Comparison of ENCODE assay signal across 16 mouse cellular contexts in the genomic region with DNA sequence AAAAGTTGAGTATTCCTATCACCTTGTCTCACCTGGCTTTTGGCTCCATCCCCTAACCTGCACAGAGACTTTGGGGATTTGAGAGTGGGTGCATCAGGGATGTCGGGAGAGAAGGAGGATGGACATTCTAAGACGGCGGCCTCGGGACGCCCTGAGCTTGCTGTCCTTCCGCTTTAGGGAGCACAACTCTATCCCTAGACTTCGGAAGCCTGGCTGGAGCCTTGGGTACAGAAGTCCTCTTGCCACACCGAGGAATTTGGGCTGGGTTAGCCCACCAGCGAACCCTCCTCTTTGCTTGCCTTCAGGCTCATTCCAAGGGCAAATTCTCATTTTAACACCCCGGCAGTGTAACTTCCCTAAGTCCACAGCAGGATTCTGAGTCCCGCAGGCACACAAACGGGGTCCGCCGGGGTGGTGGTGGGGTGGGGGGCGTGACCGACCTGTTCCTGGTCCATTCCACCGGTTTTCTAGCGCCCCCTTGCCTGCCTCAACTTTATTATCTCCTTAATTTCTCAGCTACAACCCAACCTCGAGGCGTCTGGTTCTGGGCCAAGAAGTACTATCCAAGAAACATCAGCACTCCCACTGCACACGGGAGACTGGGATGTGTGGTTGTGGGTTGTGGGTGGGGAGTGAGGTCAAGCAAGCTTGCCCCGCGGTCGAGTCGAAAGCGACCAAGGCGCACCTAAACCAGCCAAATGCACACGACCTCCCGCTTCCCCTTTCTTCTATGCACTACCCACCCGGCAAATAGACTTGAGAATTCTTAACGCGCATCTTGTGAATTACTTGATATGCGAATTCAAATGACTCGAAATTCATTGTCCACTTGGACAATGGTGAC. TPM values are rescaled to one million over a fixed set of nuclear protein-coding genes. Genes with fewer than 3 reads are reported as not detected.
DNase-seq lines count a peak whose midpoint lies in the region; ATAC-seq and TF ChIP-seq lines count a peak whose summit lies in the region.
"Had no signal": no experiment of that assay in that cellular context is flagged by ENCODE, and none has a peak within 500 bp of the region (broad histone marks: within the 10 kb centered on the region; RNA-seq: fewer than 3 reads in every experiment).

No protein-coding gene starts in this region.

- no peaks in the 10 kb centered on the region for H3K36me3 ChIP-seq in E14TG2a.4 (ENCODE audit: insufficient read depth, low read length)
- no peaks in the 10 kb centered on the region for H3K36me3 ChIP-seq in forebrain, embryonic 13.5 days (ENCODE audit: poor library complexity, severe bottlenecking)
- H3K36me3 ChIP-seq: G1E; neural tube, embryonic 13.5 days had no signal

- H3K4me2 ChIP-seq in forebrain, embryonic 13.5 days, result peak overlapping the region; percentile 1; the same call in 1 of the 2 replicates

- no peak for ATAC-seq in forebrain, embryonic 13.5 days
- peak; percentile 56 for ATAC-seq in megakaryocyte progenitor cell, adult 5-6 weeks (replicated peaks; ENCODE audit: poor library complexity)
- ATAC-seq in megakaryocyte, adult 5-6 weeks (ENCODE audit: poor library complexity, severe bottlenecking), result no peak
- ATAC-seq: lung, postnatal 0 days had no signal

- 0 out of 2 replicates have a peak, but pooled peaks cover 4% of the 10 kb centered on the region for H3K9me3 ChIP-seq in E14TG2a.4 (ENCODE audit: low read length)
- H3K9me3 ChIP-seq in forebrain, embryonic 13.5 days (replicated peaks), result no peaks in the 10 kb centered on the region
- H3K9me3 ChIP-seq: neural tube, embryonic 13.5 days had no signal

- H3K27ac ChIP-seq in forebrain, embryonic 13.5 days, result no peak overlapping the region
- H3K27ac ChIP-seq: kidney, postnatal 0 days; neural tube, embryonic 13.5 days had no signal

- no peak overlapping the region for H3K9ac ChIP-seq in forebrain, embryonic 13.5 days
- H3K9ac ChIP-seq: neural tube, embryonic 13.5 days had no signal

- peak; percentile 26 to 36 for DNase-seq in cerebellum, postnatal 10 days
- DNase-seq in cerebellum, postnatal 25 days, result no peak
- no peak for DNase-seq in urinary bladder, postnatal 25 days (ENCODE audit: low spot score)
- no peak for DNase-seq in cerebellum, adult 9-11 months
- DNase-seq: gastrocnemius, postnatal 10 days; thymus, adult 2 months had no signal

- peaks cover 99% of the 10 kb centered on the region for H3K27me3 ChIP-seq in E14TG2a.4 (ENCODE audit: insufficient read depth, low read length)
- peaks cover 98% of the 10 kb centered on the region for H3K27me3 ChIP-seq in forebrain, embryonic 13.5 days

- H3K4me3 ChIP-seq in E14TG2a.4 (replicated peaks; ENCODE audit: low read length), result peak overlapping the region; percentile 56
- H3K4me3 ChIP-seq in forebrain, embryonic 13.5 days, result no peak overlapping the region

- no peak for TF ChIP-seq CTCF in E14TG2a.4 (conservative IDR thresholded peaks at IDR 0.05; ENCODE audit: low read length)

- WGBS in forebrain, embryonic 13.5 days, result under 1% methylated on average over 34 of the region's 34 CpGs

- peaks cover 62% of the 10 kb centered on the region for H3K4me1 ChIP-seq in E14TG2a.4 (replicated peaks; ENCODE audit: low read depth, low read length)
- peaks cover 54% of the 10 kb centered on the region for H3K4me1 ChIP-seq in forebrain, embryonic 13.5 days

RNA-seq across cellular contexts. Expression of gene Sox14, which starts 5.8 kb away (rescaled TPM):
- polyA plus RNA-seq in forebrain, embryonic 13.5 days (2015; fragmentation: Nextera tagmentation; extraction: Ambion mirVana), result 4.2 and 8.1 TPM in 2 replicates
- not detected in 2 replicates for total RNA-seq in megakaryocyte progenitor cell, adult 5-6 weeks (2015)
- total RNA-seq in megakaryocyte progenitor cell, adult 5-6 weeks (2017), result not detected in 2 replicates
- not detected in 2 replicates for total RNA-seq in megakaryocyte, adult 5-6 weeks (2015)
- not detected in 2 replicates for total RNA-seq in megakaryocyte, adult 5-6 weeks (2017)
- total RNA-seq: gastrocnemius, postnatal 10 days; left cerebral cortex, postnatal 25 days had no signal
- polyA plus RNA-seq: G1E; heart, postnatal 0 days; kidney, postnatal 0 days; lung, postnatal 0 days had no signal

Comparison
In these comparisons a context has a peak if more than half of its experiments do, and no peak if none do; other contexts are left out.
1. DNase-seq: peak in cerebellum, postnatal 10 days (2 of 2); none in cerebellum, postnatal 25 days (0 of 2), urinary bladder, postnatal 25 days (single experiment) and cerebellum, adult 9-11 months (single experiment).